Mouse (Mus musculus): ENCODE results near the gene Ltbp3. TPM values are rescaled to one million over a fixed set of nuclear protein-coding genes. Genes with fewer than 3 reads are reported as not detected.

The Ltbp3 gene
- polyA plus RNA-seq, 1 experiment from 2014 or later, result 4.6 TPM

DNA sequence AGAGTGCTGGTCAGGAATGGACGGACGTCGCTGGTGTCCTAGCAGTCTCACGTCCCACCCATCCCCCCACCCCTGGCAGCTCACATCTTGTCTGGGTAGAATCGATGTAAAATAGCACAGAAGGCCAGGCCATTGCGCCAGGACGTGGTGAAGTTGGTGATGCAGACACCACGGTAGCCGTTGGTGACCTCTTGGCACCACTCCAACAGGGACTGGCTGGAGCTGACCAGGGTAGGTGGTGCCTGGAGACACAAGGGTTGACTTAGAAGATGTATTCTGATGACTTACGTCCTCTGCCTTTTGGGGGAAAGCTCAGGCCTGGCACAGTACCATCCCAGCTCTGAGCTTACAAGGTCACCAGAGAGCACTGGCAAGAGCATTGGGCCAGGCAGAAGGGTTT lies 23.7 kb upstream of the Ltbp3 start:
- Histone ChIP-seq H3K9ac (ENCODE audit: low read depth, low read length) (no peak overlapping the region), H3K9me3 (replicated peaks; ENCODE audit: control insufficient read depth, low read length) (no peaks in the 10 kb centered on the region), H3K27me3 (ENCODE audit: control insufficient read depth, insufficient read depth, low read depth, low read length) (no peaks in the 10 kb centered on the region), H3K27ac (ENCODE audit: low read length) (no peak overlapping the region), H3K36me3 (ENCODE audit: control insufficient read depth, insufficient read depth) (peaks cover 93% of the 10 kb centered on the region), H3K4me2 (ENCODE audit: low read depth, low read length) (no peak overlapping the region), H3K4me1 (ENCODE audit: control insufficient read depth, low read depth, low read length) (peaks cover 74% of the 10 kb centered on the region), H3K4me3 (ENCODE audit: low read depth, low read length) (no peak overlapping the region)
- ATAC-seq (ENCODE audit: low read depth), result no peak
- 86% methylated on average over 10 of the region's 10 CpGs for WGBS (ENCODE audit: insufficient replicate concordance)

DNA sequence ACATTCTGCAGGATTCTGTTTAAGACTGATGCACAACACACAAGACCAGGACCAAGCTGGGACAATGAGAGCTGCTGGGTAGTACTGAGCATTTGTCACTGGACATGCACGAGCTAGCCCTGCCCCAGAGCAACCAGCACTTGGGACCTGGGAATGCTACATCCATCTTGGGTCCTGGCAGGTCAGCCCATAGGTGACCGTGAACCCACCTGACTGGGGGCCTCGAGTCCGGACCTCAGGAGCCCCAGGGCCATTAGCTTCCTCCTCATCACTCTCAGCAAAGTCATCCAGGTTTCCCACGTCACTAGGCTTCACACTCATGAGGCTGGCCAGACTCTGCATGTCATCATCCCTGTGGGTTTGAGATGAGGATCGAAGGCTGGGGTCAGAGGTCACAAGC lies 19.5 kb upstream of the Ltbp3 start:
- H3K4me2 ChIP-seq (ENCODE audit: low read depth, low read length), result peak overlapping the region; percentile 10; the same call in 1 of the 2 replicates
- peaks cover 62% of the 10 kb centered on the region for H3K36me3 ChIP-seq (ENCODE audit: control insufficient read depth, insufficient read depth)
- no peak for ATAC-seq (ENCODE audit: low read depth)
- no peak overlapping the region for H3K9ac ChIP-seq (ENCODE audit: low read depth, low read length)
- peak overlapping the region; percentile 17; the same call in 1 of the 2 replicates for H3K27ac ChIP-seq (ENCODE audit: low read length)
- H3K9me3 ChIP-seq (replicated peaks; ENCODE audit: control insufficient read depth, low read length), result no peaks in the 10 kb centered on the region
- H3K4me3 ChIP-seq (ENCODE audit: low read depth, low read length), result no peak overlapping the region
- H3K27me3 ChIP-seq (ENCODE audit: control insufficient read depth, insufficient read depth, low read depth, low read length), result no peaks in the 10 kb centered on the region
- 86% methylated on average over 6 of the region's 6 CpGs for WGBS (ENCODE audit: insufficient replicate concordance)
- peaks cover 54% of the 10 kb centered on the region for H3K4me1 ChIP-seq (ENCODE audit: control insufficient read depth, low read depth, low read length)

DNA sequence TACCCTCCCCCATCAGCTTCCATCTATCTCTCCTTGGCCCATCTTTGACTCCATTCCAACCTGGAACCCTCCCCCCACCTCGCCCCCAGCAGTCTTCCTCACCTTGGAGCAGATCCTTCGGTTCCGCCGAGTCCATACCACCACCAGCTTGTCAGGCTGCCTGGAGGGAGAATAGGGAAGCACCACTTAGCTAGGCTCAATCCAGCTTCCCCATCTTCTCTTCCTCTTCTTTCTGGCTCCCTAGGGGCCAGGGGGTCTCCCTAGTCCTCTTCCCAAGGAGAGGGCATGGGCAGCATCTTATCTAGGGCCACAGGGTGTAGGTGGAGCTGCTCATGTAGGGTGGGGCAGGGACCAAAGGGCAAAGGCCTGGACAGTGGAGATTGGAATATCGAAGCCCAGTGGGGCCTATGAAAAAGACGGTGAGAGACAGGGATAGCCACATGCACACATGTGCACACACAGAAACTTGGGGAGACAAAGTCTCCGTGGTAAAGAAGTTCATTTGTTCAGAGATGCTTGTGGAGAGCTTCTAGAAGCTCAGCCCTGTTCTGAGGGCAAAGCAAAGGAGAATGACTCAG lies 17.8 kb upstream of the Ltbp3 start:
- Histone ChIP-seq H3K27me3 (ENCODE audit: control insufficient read depth, insufficient read depth, low read depth, low read length) (no peaks in the 10 kb centered on the region), H3K36me3 (ENCODE audit: control insufficient read depth, insufficient read depth) (peaks cover 45% of the 10 kb centered on the region), H3K4me2 (ENCODE audit: low read depth, low read length) (peak overlapping the region; percentile 93), H3K9ac (ENCODE audit: low read depth, low read length) (peak overlapping the region; percentile 98), H3K9me3 (replicated peaks; ENCODE audit: control insufficient read depth, low read length) (no peaks in the 10 kb centered on the region), H3K27ac (ENCODE audit: low read length) (peak overlapping the region; percentile 98), H3K4me1 (ENCODE audit: control insufficient read depth, low read depth, low read length) (peaks cover 50% of the 10 kb centered on the region), H3K4me3 (ENCODE audit: low read depth, low read length) (peak overlapping the region; percentile 92)
- WGBS (ENCODE audit: insufficient replicate concordance), result 40% methylated on average over 7 of the region's 7 CpGs
- peak; percentile 68 for ATAC-seq (ENCODE audit: low read depth)

DNA sequence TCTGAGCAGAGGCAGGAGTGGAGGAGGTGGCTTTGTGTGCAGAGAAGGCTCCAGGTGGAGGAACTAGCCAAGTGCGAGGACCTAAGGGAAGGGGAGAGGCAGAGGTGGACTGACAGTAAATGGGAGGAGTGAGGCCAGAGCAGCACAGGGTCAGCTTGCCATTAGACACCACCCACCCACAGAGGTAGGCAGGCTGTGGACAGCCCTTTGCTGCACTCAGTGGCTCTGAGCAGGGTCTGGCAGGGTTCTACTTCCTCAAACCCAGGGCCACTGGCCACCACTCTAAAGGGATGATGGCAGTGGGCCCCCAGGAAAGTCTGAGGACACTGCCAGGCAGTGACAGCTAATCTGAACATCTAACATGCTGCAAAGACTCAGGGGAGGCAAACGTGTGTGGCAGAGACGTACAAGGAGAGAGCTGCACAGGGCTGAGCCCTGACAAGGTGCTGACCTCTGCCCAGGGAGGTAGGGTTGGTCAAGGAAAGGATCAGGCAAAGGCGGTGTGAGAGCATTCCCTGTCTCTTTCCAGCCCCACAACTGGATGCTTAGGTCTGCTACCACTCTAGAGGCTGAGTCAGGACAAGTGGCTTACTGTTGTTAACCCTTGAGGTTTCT lies 16.7 kb upstream of the Ltbp3 start:
- H3K4me3 ChIP-seq (ENCODE audit: low read depth, low read length), result peak overlapping the region; percentile 92
- H3K4me1 ChIP-seq (ENCODE audit: control insufficient read depth, low read depth, low read length), result peaks cover 61% of the 10 kb centered on the region
- H3K27ac ChIP-seq (ENCODE audit: low read length), result peak overlapping the region; percentile 98
- WGBS (ENCODE audit: insufficient replicate concordance), result 15% methylated on average over 4 of the region's 4 CpGs
- peak overlapping the region; percentile 93 for H3K4me2 ChIP-seq (ENCODE audit: low read depth, low read length)
- H3K36me3 ChIP-seq (ENCODE audit: control insufficient read depth, insufficient read depth), result peaks cover 36% of the 10 kb centered on the region
- no peaks in the 10 kb centered on the region for H3K9me3 ChIP-seq (replicated peaks; ENCODE audit: control insufficient read depth, low read length)
- ATAC-seq (ENCODE audit: low read depth), result no peak
- peak overlapping the region; percentile 98 for H3K9ac ChIP-seq (ENCODE audit: low read depth, low read length)
- no peaks in the 10 kb centered on the region for H3K27me3 ChIP-seq (ENCODE audit: control insufficient read depth, insufficient read depth, low read depth, low read length)

DNA sequence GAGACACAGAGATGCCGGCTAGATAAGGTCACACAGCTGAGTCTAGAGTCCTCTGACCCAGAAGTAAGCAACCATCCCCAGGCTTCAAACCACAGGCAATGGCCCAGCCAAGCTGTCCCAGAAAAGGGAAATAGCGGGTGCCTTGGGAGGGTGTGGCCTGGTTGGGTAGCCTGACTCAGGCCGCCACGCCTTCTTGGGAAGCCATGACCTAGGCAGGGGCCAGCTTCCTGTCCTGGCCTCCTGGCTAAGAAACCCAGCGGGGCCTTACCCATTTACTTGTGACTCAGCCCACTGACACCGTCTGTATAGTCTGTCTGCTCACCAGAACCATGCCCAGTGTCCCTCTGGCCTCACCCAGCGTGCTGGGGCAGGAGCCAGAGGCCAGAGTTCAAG lies 16.2 kb upstream of the Ltbp3 start:
- ATAC-seq (ENCODE audit: low read depth), result peak; percentile 65
- Histone ChIP-seq H3K27me3 (ENCODE audit: control insufficient read depth, insufficient read depth, low read depth, low read length) (no peaks in the 10 kb centered on the region), H3K4me3 (ENCODE audit: low read depth, low read length) (peak overlapping the region; percentile 92), H3K27ac (ENCODE audit: low read length) (peak overlapping the region; percentile 98), H3K4me2 (ENCODE audit: low read depth, low read length) (peak overlapping the region; percentile 93), H3K9ac (ENCODE audit: low read depth, low read length) (peak overlapping the region; percentile 98), H3K4me1 (ENCODE audit: control insufficient read depth, low read depth, low read length) (peaks cover 61% of the 10 kb centered on the region), H3K9me3 (replicated peaks; ENCODE audit: control insufficient read depth, low read length) (no peaks in the 10 kb centered on the region), H3K36me3 (ENCODE audit: control insufficient read depth, insufficient read depth) (peaks cover 30% of the 10 kb centered on the region)
- 8% methylated on average over 7 of the region's 7 CpGs for WGBS (ENCODE audit: insufficient replicate concordance)

DNA sequence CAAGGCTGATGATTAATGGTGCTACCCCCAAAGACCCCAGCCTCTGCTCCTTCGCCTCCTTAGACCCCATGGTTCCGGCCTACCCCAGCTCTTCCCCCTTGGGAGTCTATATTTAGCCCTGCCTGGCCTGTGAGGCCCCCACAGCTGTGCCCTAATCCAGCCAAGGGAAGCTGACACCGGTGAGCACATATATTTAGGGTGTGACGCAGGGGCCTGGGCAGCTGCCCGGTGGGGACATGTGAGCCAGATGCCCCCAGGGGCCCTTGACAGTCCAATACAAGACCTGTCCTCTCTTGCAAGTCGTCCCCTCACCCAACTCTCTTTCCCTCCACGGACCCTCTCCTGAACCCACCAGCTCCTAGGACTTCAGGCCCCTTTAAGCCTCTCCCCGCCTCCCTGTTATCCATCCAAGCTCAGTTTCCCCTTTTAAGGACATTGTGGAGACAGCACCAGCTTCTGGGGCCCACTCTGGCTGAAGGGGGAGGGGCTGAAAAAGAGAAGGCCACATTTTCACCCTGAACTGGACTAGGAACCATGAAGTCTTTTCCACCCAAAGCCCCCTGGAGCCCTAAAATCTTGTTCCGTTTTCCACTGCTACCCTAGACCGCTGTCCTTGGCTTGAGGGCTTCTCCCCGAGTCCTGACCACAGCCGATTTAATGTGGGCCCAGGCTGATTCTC lies 15.5 kb upstream of the Ltbp3 start:
- 16% methylated on average over 12 of the region's 12 CpGs for WGBS (ENCODE audit: insufficient replicate concordance)
- Histone ChIP-seq H3K9me3 (replicated peaks; ENCODE audit: control insufficient read depth, low read length) (no peaks in the 10 kb centered on the region), H3K4me2 (ENCODE audit: low read depth, low read length) (peak overlapping the region; percentile 93), H3K4me1 (ENCODE audit: control insufficient read depth, low read depth, low read length) (peaks cover 61% of the 10 kb centered on the region), H3K36me3 (ENCODE audit: control insufficient read depth, insufficient read depth) (peaks cover 24% of the 10 kb centered on the region), H3K27ac (ENCODE audit: low read length) (peak overlapping the region; percentile 98), H3K4me3 (ENCODE audit: low read depth, low read length) (peak overlapping the region; percentile 92), H3K27me3 (ENCODE audit: control insufficient read depth, insufficient read depth, low read depth, low read length) (no peaks in the 10 kb centered on the region), H3K9ac (ENCODE audit: low read depth, low read length) (peak overlapping the region; percentile 98)
- no peak for ATAC-seq (ENCODE audit: low read depth)

DNA sequence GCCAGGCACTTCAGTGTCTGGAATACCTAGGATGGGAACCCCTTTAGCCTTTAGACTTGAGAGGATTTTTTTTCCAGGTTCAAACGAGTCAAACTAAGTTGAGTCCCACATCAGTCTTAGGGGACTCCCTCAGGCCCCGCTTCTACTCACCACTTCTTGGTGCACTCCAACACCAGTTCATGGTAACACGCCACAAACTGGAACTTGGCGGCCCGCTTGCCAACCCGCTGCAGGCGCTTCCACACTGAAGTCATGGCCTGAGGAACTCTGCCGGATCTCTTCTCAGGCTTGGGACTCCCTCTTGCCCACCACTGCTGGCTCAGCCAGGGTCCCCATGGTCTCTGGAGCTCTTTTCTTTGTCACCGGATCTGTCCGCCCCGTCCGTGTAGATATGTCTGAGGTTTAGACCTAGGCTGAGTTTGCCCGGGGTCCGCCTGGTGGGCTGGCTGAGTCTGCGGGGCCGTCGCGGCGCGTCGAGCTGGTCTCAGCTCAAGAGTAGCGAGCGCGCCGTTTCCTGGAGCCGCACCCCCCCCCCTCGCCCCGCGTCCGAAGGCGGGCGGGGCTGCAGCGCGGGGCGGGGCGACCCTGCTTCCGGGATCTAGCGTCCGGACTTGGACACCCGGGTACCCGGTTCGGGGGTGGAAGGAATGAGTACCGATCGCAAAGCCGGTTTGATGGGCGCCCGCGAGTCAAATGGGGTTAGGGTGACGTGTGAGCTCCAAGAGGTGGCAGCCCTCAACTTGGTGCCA lies 14.8 kb upstream of the Ltbp3 start, which contains the start of gene Ehbp1l1:
Gene Ehbp1l1, minus strand, starts transcription at position 551 of the 749 bp plus-strand sequence.
- Histone ChIP-seq H3K4me2 (ENCODE audit: low read depth, low read length) (peak within 1 kb of the TSS; percentile 93), H3K27ac (ENCODE audit: low read length) (peak within 1 kb of the TSS; percentile 98), H3K4me3 (ENCODE audit: low read depth, low read length) (peak within 1 kb of the TSS; percentile 92), H3K9ac (ENCODE audit: low read depth, low read length) (peak within 1 kb of the TSS; percentile 98), H3K27me3 (ENCODE audit: control insufficient read depth, insufficient read depth, low read depth, low read length) (no peaks in the 10 kb centered on the region), H3K9me3 (replicated peaks; ENCODE audit: control insufficient read depth, low read length) (no peaks in the 10 kb centered on the region), H3K4me1 (ENCODE audit: control insufficient read depth, low read depth, low read length) (peaks cover 61% of the 10 kb centered on the region), H3K36me3 (ENCODE audit: control insufficient read depth, insufficient read depth) (peaks cover 17% of the 10 kb centered on the region)
- WGBS (ENCODE audit: insufficient replicate concordance), result 2% methylated on average over 43 of the region's 49 CpGs
- ATAC-seq (ENCODE audit: low read depth), result peak; percentile 37

DNA sequence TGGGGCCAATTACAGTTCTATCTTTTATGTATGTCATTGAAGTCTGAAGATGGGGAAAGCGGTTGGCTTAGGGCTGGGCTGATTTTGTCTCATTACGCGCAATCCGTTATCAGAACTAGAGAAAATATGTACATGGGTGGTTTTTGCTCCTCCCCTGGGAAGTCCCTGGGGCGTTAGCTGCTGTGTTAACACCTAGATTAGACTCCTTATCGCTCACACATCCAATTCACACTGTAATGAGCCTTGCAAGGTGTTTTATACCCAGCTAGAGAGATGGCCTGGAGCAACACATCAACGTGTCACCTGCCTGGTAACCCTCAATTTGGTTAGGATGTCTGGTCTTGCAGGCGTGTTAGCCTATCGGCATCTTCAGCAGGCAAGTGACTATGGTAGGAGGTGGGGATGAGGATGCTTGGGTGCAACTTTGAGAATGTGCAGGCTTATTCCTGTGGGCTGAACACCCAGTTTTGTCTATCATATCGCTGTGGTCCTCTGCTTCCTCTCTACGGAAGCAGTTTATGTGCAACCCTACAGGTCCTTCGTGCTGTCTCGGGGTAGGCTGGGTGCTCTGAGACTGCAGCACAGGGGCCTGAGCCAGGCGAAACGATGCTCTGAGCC lies 13.6 kb upstream of the Ltbp3 start:
- 14% methylated on average over 15 of the region's 15 CpGs for WGBS (ENCODE audit: insufficient replicate concordance)
- H3K9ac ChIP-seq (ENCODE audit: low read depth, low read length), result peak overlapping the region; percentile 98
- peak; percentile 62 for ATAC-seq (ENCODE audit: low read depth)
- H3K9me3 ChIP-seq (replicated peaks; ENCODE audit: control insufficient read depth, low read length), result no peaks in the 10 kb centered on the region
- H3K27me3 ChIP-seq (ENCODE audit: control insufficient read depth, insufficient read depth, low read depth, low read length), result no peaks in the 10 kb centered on the region
- H3K4me2 ChIP-seq (ENCODE audit: low read depth, low read length), result peak overlapping the region; percentile 93
- H3K4me3 ChIP-seq (ENCODE audit: low read depth, low read length), result peak overlapping the region; percentile 92
- H3K4me1 ChIP-seq (ENCODE audit: control insufficient read depth, low read depth, low read length), result peaks cover 61% of the 10 kb centered on the region
- H3K27ac ChIP-seq (ENCODE audit: low read length), result peak overlapping the region; percentile 98
- H3K36me3 ChIP-seq (ENCODE audit: control insufficient read depth, insufficient read depth), result peaks cover 5% of the 10 kb centered on the region

All from liver, embryonic 16.5 days (tissue).